Mouse (Mus musculus) bone marrow, adult 2 months (tissue): ENCODE measurements around the gene Pde4d. TPM values are rescaled to one million over a fixed set of nuclear protein-coding genes. Genes with fewer than 3 reads are reported as not detected.

Experiments used
- H3K27ac ChIP-seq: fragments of 200-500 bp; 2 replicates; pipeline ENCODE4 v1.5.1; 2012; ENCODE audit warnings: low read depth, mild to moderate bottlenecking, control low read depth, inconsistent platforms, low read length; ENCODE audit not compliant: control insufficient read depth, poor library complexity, insufficient read depth
- H3K4me1 ChIP-seq: fragments of 200-500 bp; 2 replicates; pipeline ENCODE4 v1.6.1; 2011; ENCODE audit warnings: low read length; ENCODE audit not compliant: control insufficient read depth, insufficient read depth
- H3K4me3 ChIP-seq: fragments of 200-500 bp; replicated peaks from 2 replicates; pipeline ENCODE3; 2011; ENCODE audit warnings: mild to moderate bottlenecking, low read depth, low read length, control low read depth; ENCODE audit not compliant: control insufficient read depth
- CTCF ChIP-seq: fragments of 200-500 bp; IDR thresholded peaks from 2 replicates; pipeline ENCODE4 v1.5.1; 2011; ENCODE audit warnings: low read length, control low read depth; ENCODE audit not compliant: control insufficient read depth, insufficient read depth
- POLR2A ChIP-seq: fragments of 200-500 bp; IDR thresholded peaks from 2 replicates; pipeline ENCODE4 v1.6.1; 2011; ENCODE audit warnings: low read depth, mild to moderate bottlenecking, control low read depth, low read length, borderline replicate concordance; ENCODE audit not compliant: control insufficient read depth
- WGBS: fragments of 180-500 bp; shearing (Covaris S2); methylation state at CpG from one replicate; pipeline ENCODE4 v1.1.7; 2018; 5-methylcytosine and 5-hydroxymethylcytosine counted together
- polyA plus RNA-seq: library from polyadenylated mRNA; stranded (reverse); fragments of >200 nt; gene quantifications from 2 replicates; pipeline ENCODE4 v1.2.4, GENCODE M21; 2011; ENCODE audit warnings: low replicate concordance; ENCODE audit not compliant: missing spikeins, insufficient read depth, insufficient read length

Gene Pde4d
- polyA plus RNA-seq, 1 experiment: 17.6 TPM

- TF ChIP-seq CTCF: no peak
- TF ChIP-seq POLR2A: no peak
- 23% methylated on average over 6 of the region's 6 CpGs for WGBS
- H3K4me3 ChIP-seq: no peak overlapping the region
- H3K4me1 ChIP-seq: no peaks in the 10 kb centered on the region
- H3K27ac ChIP-seq: no peak overlapping the region
Measured at GRCm38 (mm10) chr13:108819846-108820408, 370.2 kb downstream of the Pde4d start.

DNA sequence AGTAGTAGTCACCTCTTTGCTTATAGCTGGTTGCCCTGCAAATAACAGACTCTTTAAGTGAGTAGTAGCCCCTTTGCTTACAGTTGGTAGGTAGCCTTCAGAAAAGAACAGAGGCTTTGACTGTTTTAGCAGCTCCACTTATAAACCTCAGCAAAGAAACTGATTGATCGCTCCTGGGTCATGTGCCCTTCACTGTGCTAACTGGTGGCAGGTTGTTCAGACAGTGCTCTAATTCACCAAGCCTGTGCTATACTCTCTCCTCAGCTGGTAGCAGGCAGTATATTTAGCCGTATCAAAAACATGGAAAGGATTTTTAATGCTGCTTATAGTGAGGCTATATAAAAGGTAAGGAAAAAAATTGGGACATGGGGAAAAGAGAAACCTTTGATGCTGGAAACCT, 370.7 kb downstream of the Pde4d start:
- 83% methylated on average over 2 of the region's 2 CpGs for WGBS
- H3K27ac ChIP-seq: no peak overlapping the region

GRCm38 (mm10) chr13:108821270-108821669, 371.5 kb downstream of the Pde4d start:
- Histone ChIP-seq H3K4me3 (no peak overlapping the region), H3K27ac (no peak overlapping the region), H3K4me1 (no peaks in the 10 kb centered on the region)
- no peak for TF ChIP-seq CTCF
- TF ChIP-seq POLR2A: no peak
- WGBS: 88% methylated on average over 7 of the region's 7 CpGs

More for the DNA sequence above, 370.7 kb downstream of the Pde4d start:
- Histone ChIP-seq H3K4me3 (no peak overlapping the region), H3K4me1 (no peaks in the 10 kb centered on the region)
- TF ChIP-seq POLR2A (no peak), CTCF (no peak)

GRCm38 (mm10) chr13:108824638-108825310, 375.0 kb downstream of the Pde4d start:
- Histone ChIP-seq H3K4me3 (no peak overlapping the region), H3K27ac (no peak overlapping the region), H3K4me1 (no peaks in the 10 kb centered on the region)
- no peak for TF ChIP-seq CTCF
- no peak for TF ChIP-seq POLR2A
- WGBS: 82% methylated on average over 8 of the region's 8 CpGs

DNA sequence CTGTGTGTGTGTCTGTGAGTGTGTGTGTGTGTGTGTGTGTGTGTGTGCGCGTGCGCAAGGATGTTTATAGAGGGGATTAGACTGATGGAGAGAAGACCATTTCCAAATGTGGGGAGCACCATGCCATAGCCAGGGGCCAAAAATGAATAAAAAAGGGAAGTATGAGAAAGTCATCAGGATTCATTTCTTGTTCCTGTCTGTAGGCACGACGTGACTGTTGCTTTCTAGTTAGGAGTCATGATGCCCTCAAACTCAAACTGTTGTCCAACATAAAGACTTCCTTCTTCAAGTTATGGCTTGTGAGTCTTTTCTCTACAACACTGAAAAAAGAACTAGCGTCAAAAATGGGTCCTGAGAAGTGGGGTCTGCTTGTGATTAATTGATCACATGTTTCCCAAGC, 375.8 kb downstream of the Pde4d start:
- WGBS: 60% methylated on average over 6 of the region's 6 CpGs
- TF ChIP-seq CTCF (no peak), POLR2A (no peak)
- Histone ChIP-seq H3K4me1 (no peaks in the 10 kb centered on the region), H3K27ac (no peak overlapping the region), H3K4me3 (no peak overlapping the region)

DNA sequence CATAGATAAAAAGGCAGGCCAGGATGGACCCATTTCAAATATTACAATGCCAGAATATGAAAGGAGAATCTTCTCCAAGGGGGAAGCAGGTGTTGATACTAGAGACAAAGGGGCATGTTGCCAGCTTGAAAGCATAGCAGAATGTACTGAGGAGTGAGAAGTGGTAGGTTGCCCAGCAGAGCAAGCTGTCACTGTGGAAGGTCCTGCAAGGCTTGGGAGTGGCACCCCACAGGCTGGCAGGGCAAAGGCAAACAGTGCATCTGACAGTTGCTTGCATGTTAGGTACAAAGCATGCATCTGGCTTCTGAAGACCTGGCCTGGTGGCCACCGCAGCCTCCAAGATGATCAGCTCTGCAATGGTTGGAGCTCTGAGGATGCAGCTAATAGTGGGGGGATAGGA, 384.4 kb downstream of the Pde4d start:
- Histone ChIP-seq H3K27ac (no peak overlapping the region), H3K4me1 (no peaks in the 10 kb centered on the region), H3K4me3 (no peak overlapping the region)
- 97% methylated on average over 1 of the region's 1 CpGs for WGBS
- TF ChIP-seq CTCF (no peak), POLR2A (no peak)

DNA sequence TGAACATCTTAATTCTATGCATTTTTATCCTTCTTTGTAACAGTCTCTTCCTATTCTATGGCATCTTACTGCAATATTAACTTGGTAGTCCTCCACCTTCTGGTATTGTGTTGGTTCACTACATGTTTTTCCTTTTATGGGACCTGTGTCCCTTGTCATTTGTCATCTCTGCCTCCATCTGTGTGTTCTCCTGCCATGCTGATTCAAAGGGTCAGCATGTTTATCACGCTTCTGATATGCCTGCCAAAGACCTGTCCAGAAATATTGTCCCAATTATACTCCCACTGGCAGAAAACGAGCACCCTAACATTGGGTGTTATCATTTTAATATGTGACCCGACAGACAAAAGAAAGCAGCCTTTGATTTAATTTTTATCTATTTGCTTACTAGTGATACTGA, 386.6 kb downstream of the Pde4d start:
- 79% methylated on average over 3 of the region's 3 CpGs for WGBS
- Histone ChIP-seq H3K27ac (no peak overlapping the region), H3K4me3 (no peak overlapping the region), H3K4me1 (no peaks in the 10 kb centered on the region)
- no peak for TF ChIP-seq CTCF
- no peak for TF ChIP-seq POLR2A

GRCm38 (mm10) chr13:108839142-108839541, 389.4 kb downstream of the Pde4d start:
- TF ChIP-seq CTCF (no peak), POLR2A (no peak)
- WGBS: 78% methylated on average over 7 of the region's 7 CpGs

More at GRCm38 (mm10) chr13:108839142-108839541, 389.4 kb downstream of the Pde4d start:
- Histone ChIP-seq H3K4me1 (no peaks in the 10 kb centered on the region), H3K4me3 (no peak overlapping the region), H3K27ac (no peak overlapping the region)
